Mouse (Mus musculus) myocyte (in vitro differentiated cells): Measurements from ENCODE around the gene Gbx2. TPM values are rescaled to one million over a fixed set of nuclear protein-coding genes. Genes with fewer than 3 reads are reported as not detected.

Experiments used
- H3K27me3 ChIP-seq: one replicate; pipeline ENCODE4 v1.6.1; 2011; ENCODE audit not compliant: control insufficient read depth, insufficient read depth, insufficient read length
- H3K36me3 ChIP-seq: one replicate; pipeline ENCODE4 v1.6.1; 2011; ENCODE audit not compliant: control insufficient read depth, insufficient read depth
- H3K4me2 ChIP-seq: one replicate; pipeline ENCODE4 v1.6.1; 2011; ENCODE audit warnings: low read depth, control low read depth
- H3K4me3 ChIP-seq: one replicate; pipeline ENCODE4 v1.5.1; 2011; ENCODE audit warnings: mild to moderate bottlenecking, control low read depth, moderate library complexity
- H3K79me2 ChIP-seq: one replicate; pipeline ENCODE4 v1.6.1; 2011; ENCODE audit not compliant: control insufficient read depth, insufficient read depth
- H3ac ChIP-seq: one replicate; pipeline ENCODE4 v1.6.1; 2011; ENCODE audit not compliant: control insufficient read depth, insufficient read length
- CEBPB ChIP-seq: IDR thresholded peaks from 2 replicates; pipeline ENCODE4 v1.6.1; 2011; ENCODE audit warnings: mild to moderate bottlenecking, moderate library complexity; ENCODE audit not compliant: poor library complexity, insufficient read depth, severe bottlenecking
- E2F4 ChIP-seq: IDR thresholded peaks from one replicate; pipeline ENCODE4 v1.6.1; 2011; ENCODE audit warnings: mild to moderate bottlenecking, control low read depth, moderate library complexity; ENCODE audit not compliant: insufficient read depth
- MAX ChIP-seq: IDR thresholded peaks from one replicate; pipeline ENCODE4 v1.6.1; 2011; ENCODE audit warnings: low read depth, mild to moderate bottlenecking, control low read depth
- MYOD1 ChIP-seq, 3 experiments: IDR thresholded peaks; one replicate each; pipeline ENCODE4 v1.6.1; 2011; ENCODE audit warnings: control low read depth in 2 of 3, low read depth in 2 of 3, mild to moderate bottlenecking in 2 of 3, moderate library complexity in 1 of 3; ENCODE audit not compliant: insufficient read length in 2 of 3, control insufficient read depth in 1 of 3
- MYOG ChIP-seq, 3 experiments: IDR thresholded peaks; one replicate each; pipeline ENCODE4 v1.6.1; 2011; ENCODE audit warnings: control low read depth in 2 of 3, low read depth in 2 of 3, mild to moderate bottlenecking in 2 of 3; ENCODE audit not compliant: insufficient read length in 2 of 3, control insufficient read depth in 1 of 3, insufficient read depth in 1 of 3
- POLR2A ChIP-seq: IDR thresholded peaks from one replicate; pipeline ENCODE4 v1.6.1; 2011; ENCODE audit warnings: low read depth, mild to moderate bottlenecking, control low read depth, moderate library complexity; ENCODE audit not compliant: insufficient read length
- POLR2AphosphoS2 ChIP-seq: IDR thresholded peaks from one replicate; pipeline ENCODE4 v1.6.1; 2011; ENCODE audit warnings: low read depth, control low read depth; ENCODE audit not compliant: insufficient read length
- REST ChIP-seq: IDR thresholded peaks from one replicate; pipeline ENCODE4 v1.6.1; 2011; ENCODE audit warnings: mild to moderate bottlenecking, control low read depth, moderate library complexity; ENCODE audit not compliant: insufficient read depth, insufficient read length
- SRF ChIP-seq: IDR thresholded peaks from one replicate; pipeline ENCODE4 v1.6.1; 2011; ENCODE audit warnings: low read depth; ENCODE audit not compliant: control insufficient read depth, insufficient read length
- TCF12 ChIP-seq: IDR thresholded peaks from one replicate; pipeline ENCODE4 v1.6.1; 2011; ENCODE audit warnings: mild to moderate bottlenecking, control low read depth; ENCODE audit not compliant: poor library complexity, insufficient read depth, severe bottlenecking
- TCF3 ChIP-seq: IDR thresholded peaks from one replicate; pipeline ENCODE4 v1.6.1; 2011; ENCODE audit warnings: low read depth, control low read depth; ENCODE audit not compliant: insufficient read length
- USF1 ChIP-seq: IDR thresholded peaks from one replicate; pipeline ENCODE4 v1.6.1; 2011; ENCODE audit warnings: low read depth, mild to moderate bottlenecking, control low read depth, moderate library complexity
- polyA plus RNA-seq: library from polyadenylated mRNA; unstranded; fragments of >200 nt; fragmentation: generic; extraction: Trizol; gene quantifications from one replicate; pipeline ENCODE4 v1.2.1, GENCODE M21; 2012; ENCODE audit warnings: missing spikeins

The Gbx2 gene
- polyA plus RNA-seq, 1 experiment, result not detected

DNA sequence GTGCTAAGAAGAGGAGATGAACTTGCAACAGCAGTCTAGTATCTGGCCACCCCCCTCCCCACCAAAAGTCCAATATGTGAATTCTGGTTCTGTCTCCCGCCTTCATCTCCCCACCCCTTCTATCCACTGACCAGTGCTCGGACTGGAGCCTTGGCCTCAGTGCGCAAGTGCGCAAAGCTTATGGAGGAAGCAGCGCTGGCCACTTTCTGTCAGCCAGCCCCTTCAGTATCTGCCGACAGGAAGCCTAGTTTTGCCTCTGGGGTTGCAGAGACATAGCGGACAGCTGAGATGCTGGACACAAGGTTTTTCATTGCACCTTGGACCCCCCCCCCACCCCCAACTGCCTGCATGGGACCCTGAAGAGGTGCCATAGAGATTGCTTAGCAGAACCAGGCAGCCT lies 8.7 kb downstream of the Gbx2 start:
- no peak overlapping the region for H3K4me3 ChIP-seq
- H3K27me3 ChIP-seq, result peaks cover 64% of the 10 kb centered on the region
- no peak overlapping the region for H3K4me2 ChIP-seq
- no peaks in the 10 kb centered on the region for H3K36me3 ChIP-seq
- no peaks in the 10 kb centered on the region for H3K79me2 ChIP-seq
- TF ChIP-seq SRF, result no peak
- TF ChIP-seq POLR2A, result no peak
- no peak for TF ChIP-seq TCF3
- no peak for TF ChIP-seq POLR2AphosphoS2
- no peak for TF ChIP-seq USF1
- TF ChIP-seq E2F4, result no peak
- TF ChIP-seq TCF12, result no peak
- no peak for TF ChIP-seq MYOD1 (IDR thresholded peaks at IDR 0.05; ENCODE audit: control insufficient read depth in 1 of 3, insufficient read length in 2 of 3, low read depth in 2 of 3)
- TF ChIP-seq REST, result no peak
- no peak for TF ChIP-seq CEBPB
- no peak for TF ChIP-seq MYOG (IDR thresholded peaks at IDR 0.05; ENCODE audit: control insufficient read depth in 1 of 3, insufficient read depth in 1 of 3, insufficient read length in 2 of 3, low read depth in 2 of 3)
- H3ac ChIP-seq, result no peak overlapping the region

DNA sequence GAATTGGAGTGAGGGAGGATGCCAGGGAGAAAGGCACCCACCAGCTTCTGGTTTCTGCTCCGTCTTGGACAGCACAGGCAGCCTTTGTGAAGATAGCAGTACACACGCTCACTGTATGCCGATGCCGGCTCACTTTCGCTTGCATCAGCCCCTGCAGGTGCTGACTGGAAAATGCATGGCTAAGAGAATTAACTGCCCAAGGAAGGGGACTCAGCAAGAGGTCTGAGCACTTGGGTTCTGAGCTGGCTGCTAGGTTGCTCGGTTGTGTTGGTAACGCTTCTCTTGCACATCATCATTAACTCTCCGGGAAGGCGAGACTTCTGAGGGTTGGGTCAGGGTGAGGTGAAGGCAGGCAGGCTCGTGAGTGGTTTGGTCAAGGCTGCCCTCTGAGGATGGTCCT lies 9.2 kb downstream of the Gbx2 start:
- Histone ChIP-seq H3K79me2 (no peaks in the 10 kb centered on the region), H3K36me3 (no peaks in the 10 kb centered on the region), H3K27me3 (peaks cover 62% of the 10 kb centered on the region), H3K4me3 (no peak overlapping the region), H3K4me2 (no peak overlapping the region), H3ac (no peak overlapping the region)
- TF ChIP-seq TCF12 (no peak), CEBPB (no peak), E2F4 (no peak), REST (no peak), POLR2A (no peak), MYOG (IDR thresholded peaks at IDR 0.05; ENCODE audit: control insufficient read depth in 1 of 3, insufficient read depth in 1 of 3, insufficient read length in 2 of 3, low read depth in 2 of 3) (no peak), SRF (no peak), TCF3 (no peak), MAX (no peak), MYOD1 (IDR thresholded peaks at IDR 0.05; ENCODE audit: control insufficient read depth in 1 of 3, insufficient read length in 2 of 3, low read depth in 2 of 3) (no peak), POLR2AphosphoS2 (no peak), USF1 (no peak)

DNA sequence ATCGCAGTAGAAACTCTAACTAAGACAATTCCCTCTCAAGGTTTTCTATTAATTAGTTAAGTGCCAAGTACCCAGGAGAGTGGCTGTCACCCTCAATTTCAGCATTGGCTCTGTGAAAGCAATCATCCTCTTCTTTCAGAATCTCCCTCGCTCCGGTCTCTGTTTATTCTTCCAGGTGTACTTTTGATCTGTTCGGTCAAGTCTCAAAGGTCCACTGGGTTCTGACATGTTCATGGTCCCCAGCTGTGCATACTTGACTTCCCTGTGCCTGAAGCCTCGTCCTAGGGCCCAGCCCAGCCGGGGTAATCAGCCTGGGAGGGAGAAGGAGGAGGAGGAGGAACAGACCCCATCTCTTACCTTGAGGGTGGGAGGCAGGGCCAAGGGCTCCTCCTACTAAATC lies 11.8 kb downstream of the Gbx2 start:
- Histone ChIP-seq H3K79me2 (no peaks in the 10 kb centered on the region), H3K4me3 (no peak overlapping the region), H3K36me3 (no peaks in the 10 kb centered on the region), H3K27me3 (peaks cover 51% of the 10 kb centered on the region), H3K4me2 (no peak overlapping the region), H3ac (no peak overlapping the region)
- TF ChIP-seq TCF3, result no peak
- TF ChIP-seq SRF, result no peak
- no peak for TF ChIP-seq MYOD1 (IDR thresholded peaks at IDR 0.05; ENCODE audit: control insufficient read depth in 1 of 3, insufficient read length in 2 of 3, low read depth in 2 of 3)
- no peak for TF ChIP-seq TCF12

- no peak overlapping the region for H3K4me3 ChIP-seq
- no peaks in the 10 kb centered on the region for H3K79me2 ChIP-seq
- no peak overlapping the region for H3ac ChIP-seq
- H3K4me2 ChIP-seq, result no peak overlapping the region
- TF ChIP-seq E2F4, result no peak
- peaks cover 42% of the 10 kb centered on the region for H3K27me3 ChIP-seq
- no peaks in the 10 kb centered on the region for H3K36me3 ChIP-seq
Measured at GRCm38 (mm10) chr1:89918111-89918510, 12.9 kb downstream of the Gbx2 start.

DNA sequence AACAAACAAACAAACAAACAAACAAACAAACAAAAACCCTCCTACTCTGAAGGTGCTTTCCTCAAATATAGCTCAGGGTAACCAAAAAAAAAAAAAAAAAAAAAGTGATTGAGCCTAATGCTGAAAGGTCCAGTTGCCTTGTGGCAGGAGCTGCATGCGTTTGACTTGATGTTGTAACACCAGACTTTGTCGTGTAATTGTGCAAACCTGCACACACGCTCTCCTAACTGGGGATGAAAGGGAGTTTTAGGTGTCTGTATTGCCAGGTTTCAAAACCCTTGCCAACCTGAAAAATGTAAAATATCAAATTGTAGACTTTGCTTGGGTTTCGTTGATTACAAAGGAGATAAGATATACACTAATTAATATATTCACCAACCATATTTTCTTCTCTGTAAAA lies 17.4 kb downstream of the Gbx2 start:
- TF ChIP-seq CEBPB (no peak), TCF3 (no peak), POLR2A (no peak), REST (no peak), TCF12 (no peak), MAX (no peak), MYOG (IDR thresholded peaks at IDR 0.05; ENCODE audit: control insufficient read depth in 1 of 3, insufficient read depth in 1 of 3, insufficient read length in 2 of 3, low read depth in 2 of 3) (no peak), POLR2AphosphoS2 (no peak), MYOD1 (IDR thresholded peaks at IDR 0.05; ENCODE audit: control insufficient read depth in 1 of 3, insufficient read length in 2 of 3, low read depth in 2 of 3) (no peak), SRF (no peak), E2F4 (no peak), USF1 (no peak)
- H3K79me2 ChIP-seq, result no peaks in the 10 kb centered on the region
- H3K27me3 ChIP-seq, result peaks cover 21% of the 10 kb centered on the region
- H3ac ChIP-seq, result no peak overlapping the region
- H3K4me3 ChIP-seq, result no peak overlapping the region
- no peaks in the 10 kb centered on the region for H3K36me3 ChIP-seq
- no peak overlapping the region for H3K4me2 ChIP-seq
